Mouse (Mus musculus) kidney, embryonic 15.5 days (tissue): ENCODE results near the gene Osbpl3. TPM values are rescaled to one million over a fixed set of nuclear protein-coding genes. Genes with fewer than 3 reads are reported as not detected.

Source experiments
- ATAC-seq: fragments of 200-750 bp; cut with Nextera tagmentation; replicated peaks from 2 replicates; pipeline ENCODE4 v1.8.0; 2017; ENCODE audit warnings: moderate TSS enrichment; ENCODE audit not compliant: low FRiP score
- H3K27ac ChIP-seq: fragments of 300-500 bp; sonication (generic); 2 replicates; pipeline ENCODE4 v1.5.1; 2015; ENCODE audit warnings: mild to moderate bottlenecking, inconsistent platforms
- H3K27me3 ChIP-seq: fragments of 300-500 bp; sonication (generic); 2 replicates; pipeline ENCODE4 v1.6.1; 2015; ENCODE audit warnings: inconsistent platforms
- H3K36me3 ChIP-seq: fragments of 300-500 bp; sonication (generic); 2 replicates; pipeline ENCODE4 v1.6.1; 2015; ENCODE audit warnings: inconsistent platforms
- H3K4me1 ChIP-seq: fragments of 300-500 bp; sonication (generic); 2 replicates; pipeline ENCODE4 v1.6.1; 2015; ENCODE audit warnings: inconsistent platforms
- H3K4me2 ChIP-seq: fragments of 300-500 bp; sonication (generic); 2 replicates; pipeline ENCODE4 v1.6.1; 2015; ENCODE audit warnings: moderate library complexity, mild to moderate bottlenecking, inconsistent platforms
- H3K4me3 ChIP-seq: fragments of 300-500 bp; sonication (generic); replicated peaks from 2 replicates; pipeline ENCODE4 v1.5.1; 2015; ENCODE audit warnings: mild to moderate bottlenecking, inconsistent platforms
- H3K9ac ChIP-seq: fragments of 300-500 bp; sonication (generic); 2 replicates; pipeline ENCODE4 v1.6.1; 2015; ENCODE audit warnings: mild to moderate bottlenecking, inconsistent platforms
- H3K9me3 ChIP-seq: fragments of 300-500 bp; sonication (generic); replicated peaks from 2 replicates; pipeline ENCODE4 v1.6.1; 2016; ENCODE audit warnings: inconsistent platforms
- WGBS: fragments of 180-500 bp; shearing (Covaris S2); methylation state at CpG from one replicate; pipeline ENCODE4 v1.1.7; 2015; ENCODE audit warnings: mixed read lengths; 5-methylcytosine and 5-hydroxymethylcytosine counted together
- polyA plus RNA-seq: library from polyadenylated mRNA; unstranded; fragments of >200 nt; fragmentation: Nextera tagmentation; extraction: Ambion mirVana; gene quantifications from 2 replicates; pipeline ENCODE4 v1.2.1, GENCODE M21; 2015

Gene Osbpl3
- polyA plus RNA-seq, 1 experiment from 2014 or later, result 15.7 TPM

- no peak for ATAC-seq
- Histone ChIP-seq H3K36me3 (no peaks in the 10 kb centered on the region), H3K9ac (no peak overlapping the region), H3K4me2 (no peak overlapping the region), H3K9me3 (no peaks in the 10 kb centered on the region), H3K4me1 (peaks cover 7% of the 10 kb centered on the region), H3K27ac (no peak overlapping the region), H3K4me3 (no peak overlapping the region), H3K27me3 (no peaks in the 10 kb centered on the region)
- WGBS, result 55% methylated on average over 5 of the region's 5 CpGs
These were observed 203.3 kb downstream of the Osbpl3 start for GRCm38 (mm10) chr6:50252690-50253089.

- no peak overlapping the region for H3K9ac ChIP-seq
- H3K27ac ChIP-seq, result no peak overlapping the region
- H3K4me2 ChIP-seq, result no peak overlapping the region
- no peaks in the 10 kb centered on the region for H3K9me3 ChIP-seq
- H3K36me3 ChIP-seq, result no peaks in the 10 kb centered on the region
- peaks cover 3% of the 10 kb centered on the region; the same call in 1 of the 2 replicates for H3K4me1 ChIP-seq
- no peaks in the 10 kb centered on the region for H3K27me3 ChIP-seq
- no peak for ATAC-seq
- WGBS, result 90% methylated on average over 4 of the region's 4 CpGs
- H3K4me3 ChIP-seq, result no peak overlapping the region
These were observed 208.2 kb downstream of the Osbpl3 start for GRCm38 (mm10) chr6:50247791-50248190.

- Histone ChIP-seq H3K9me3 (no peaks in the 10 kb centered on the region), H3K27me3 (no peaks in the 10 kb centered on the region), H3K4me1 (peaks cover under 1% of the 10 kb centered on the region; the same call in 1 of the 2 replicates), H3K4me3 (no peak overlapping the region), H3K36me3 (no peaks in the 10 kb centered on the region), H3K9ac (no peak overlapping the region), H3K4me2 (no peak overlapping the region), H3K27ac (no peak overlapping the region)
- WGBS, result 74% methylated on average over 2 of the region's 2 CpGs
- ATAC-seq, result no peak
These were observed 208.6 kb downstream of the Osbpl3 start for GRCm38 (mm10) chr6:50247356-50247755.

- Histone ChIP-seq H3K4me2 (no peak overlapping the region), H3K36me3 (no peaks in the 10 kb centered on the region)
- 81% methylated on average over 4 of the region's 4 CpGs for WGBS
These were observed 211.0 kb downstream of the Osbpl3 start for GRCm38 (mm10) chr6:50244967-50245366.

GRCm38 (mm10) chr6:50244126-50244525, 211.9 kb downstream of the Osbpl3 start:
- ATAC-seq, result no peak
- WGBS, result 82% methylated on average over 4 of the region's 4 CpGs

More at GRCm38 (mm10) chr6:50244967-50245366, 211.0 kb downstream of the Osbpl3 start:
- Histone ChIP-seq H3K4me1 (no peaks in the 10 kb centered on the region), H3K27me3 (no peaks in the 10 kb centered on the region), H3K27ac (no peak overlapping the region), H3K4me3 (no peak overlapping the region), H3K9ac (no peak overlapping the region), H3K9me3 (no peaks in the 10 kb centered on the region)
- ATAC-seq, result no peak

More at GRCm38 (mm10) chr6:50244126-50244525, 211.9 kb downstream of the Osbpl3 start:
- no peaks in the 10 kb centered on the region for H3K27me3 ChIP-seq
- H3K36me3 ChIP-seq, result no peaks in the 10 kb centered on the region
- no peak overlapping the region for H3K9ac ChIP-seq
- H3K9me3 ChIP-seq, result no peaks in the 10 kb centered on the region
- H3K4me3 ChIP-seq, result no peak overlapping the region
- H3K4me1 ChIP-seq, result no peaks in the 10 kb centered on the region
- H3K27ac ChIP-seq, result no peak overlapping the region
- H3K4me2 ChIP-seq, result no peak overlapping the region

Other genes with a start within 250 kb of the Osbpl3 start
- gene Gsdme, start 192.3 kb downstream of the Osbpl3 start, polyA plus RNA-seq, result 56.2 and 59.0 TPM in 2 replicates
- 79.5 and 88.2 TPM in 2 replicates for gene Cycs, start 110.3 kb upstream of the Osbpl3 start, polyA plus RNA-seq
- gene 4921507P07Rik, start 140.4 kb upstream of the Osbpl3 start, polyA plus RNA-seq, result 0.98 and 1.1 TPM in 2 replicates
- gene Npvf, start 198.2 kb upstream of the Osbpl3 start, polyA plus RNA-seq, result 0.26 TPM in 1 of 2 replicates, not detected in the other